Mouse (Mus musculus): ENCODE data around the gene Ptpn23. TPM values are rescaled to one million over a fixed set of nuclear protein-coding genes. Genes with fewer than 3 reads are reported as not detected.

Ptpn23 gene
- total RNA-seq, 2 experiments from 2014 or later = 55.4 to 64.8 TPM

Other genes with a start within 250 kb of the Ptpn23 start
- gene Cspg5, start 164.4 kb downstream of the Ptpn23 start, total RNA-seq (2021) = 10 to 100 TPM; 38.5 to 41.4 TPM
- 10 to 100 TPM; 11.1 to 12.5 TPM for gene Elp6, start 103.0 kb downstream of the Ptpn23 start, total RNA-seq (2021)
- 100 to 1,000 TPM; 117 to 130 TPM for gene Scap, start 74.9 kb downstream of the Ptpn23 start, total RNA-seq (2021)
- 10 to 100 TPM; 24.9 to 79.3 TPM for gene Ngp, start 11.5 kb upstream of the Ptpn23 start, total RNA-seq (2021)
- 10 to 100 TPM; 11.2 to 12.0 TPM for gene Klhl18, start 68.5 kb upstream of the Ptpn23 start, total RNA-seq (2021)
- under 1 TPM; 0.76 to 0.95 TPM for gene Kif9, start 68.7 kb upstream of the Ptpn23 start, total RNA-seq (2021)
- 100 to 1,000 TPM in 1 of 2 experiments, 10 to 100 TPM in 1; 97.0 to 102 TPM for gene Setd2, start 124.4 kb upstream of the Ptpn23 start, total RNA-seq (2021)
- 10 to 100 TPM; 16.0 to 17.9 TPM for gene Nradd, start 216.2 kb upstream of the Ptpn23 start, total RNA-seq (2021)
- 10 to 100 TPM in 1 of 2 experiments, 1 to 10 TPM in 1; 8.9 to 11.8 TPM for gene Nbeal2, start 245.9 kb upstream of the Ptpn23 start, total RNA-seq (2021)
- 10 to 100 TPM; 65.9 to 74.9 TPM for gene Ccdc12, start 248.3 kb upstream of the Ptpn23 start, total RNA-seq (2021)

Data from adrenal gland, postnatal 4 days (tissue).